Mouse (Mus musculus) adipose tissue, adult 10 weeks (tissue): ENCODE measurements around the gene Olfr917. TPM values are rescaled to one million over a fixed set of nuclear protein-coding genes. Genes with fewer than 3 reads are reported as not detected.

Experiments
- polyA plus RNA-seq: library from polyadenylated mRNA; stranded (reverse); fragments of 350-450 nt; fragmentation: Illumina TruSeq; extraction: RNeasy Lipid Tissue Mini Kit (QIAGEN cat#74804); gene quantifications from one replicate; pipeline ENCODE4 v1.2.3, GENCODE M21; 2014; ENCODE audit warnings: low read depth, low replicate concordance

Olfr917 gene
- polyA plus RNA-seq: not detected

GRCm38 (mm10) chr9:38665742-38666141, at the start of gene Olfr917:
TSS of gene Olfr917 (minus strand) at chr9:38665842.

GRCm38 (mm10) chr9:38674501-38674900, 8.9 kb upstream of the Olfr917 start, which contains the start of gene Olfr918:
TSS of gene Olfr918 (minus strand) at chr9:38674601.

DNA sequence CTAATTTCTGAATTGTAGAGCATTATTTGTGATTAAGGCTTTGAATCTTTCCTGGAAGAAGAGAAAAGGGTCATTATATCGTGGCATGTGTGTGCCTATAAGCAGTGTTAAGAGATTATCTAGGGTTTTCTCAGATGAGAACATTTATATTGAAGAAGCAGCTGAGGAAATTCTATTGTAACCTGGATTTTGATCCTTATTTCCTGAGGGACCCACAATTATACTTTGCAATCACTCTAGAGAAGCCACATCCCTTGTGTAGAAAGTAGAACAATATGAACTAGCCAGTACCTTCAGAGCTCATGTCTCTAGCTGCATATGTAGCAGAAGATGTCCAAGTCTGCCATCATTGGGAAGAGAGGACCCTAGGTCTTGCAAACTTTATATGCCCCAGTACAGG, 5.9 kb downstream of the Olfr917 start, which contains the start of gene Olfr916:
Gene Olfr916, minus strand, starts transcription at position 101 of the 400 bp plus-strand sequence.

Other genes with a start within 250 kb of the Olfr917 start
- gene Olfr901, start 236.4 kb downstream of the Olfr917 start, polyA plus RNA-seq: not detected
- gene Olfr902, start 218.2 kb downstream of the Olfr917 start, polyA plus RNA-seq: not detected
- gene Olfr904, start 202.7 kb downstream of the Olfr917 start, polyA plus RNA-seq: not detected
- not detected for gene Olfr905, start 194.7 kb downstream of the Olfr917 start, polyA plus RNA-seq
- not detected for gene Olfr906, start 178.8 kb downstream of the Olfr917 start, polyA plus RNA-seq
- not detected for gene Olfr907, start 170.0 kb downstream of the Olfr917 start, polyA plus RNA-seq
- gene Olfr911-ps1, start 144.3 kb downstream of the Olfr917 start, polyA plus RNA-seq: not detected
- not detected for gene Olfr910, start 128.0 kb downstream of the Olfr917 start, polyA plus RNA-seq
- not detected for gene Olfr912, start 85.7 kb downstream of the Olfr917 start, polyA plus RNA-seq
- gene Olfr913, start 73.1 kb downstream of the Olfr917 start, polyA plus RNA-seq: not detected
- not detected for gene Olfr914, start 60.7 kb downstream of the Olfr917 start, polyA plus RNA-seq
- gene Olfr916, start 6.0 kb downstream of the Olfr917 start, polyA plus RNA-seq: not detected
- gene Olfr918, start 8.8 kb upstream of the Olfr917 start, polyA plus RNA-seq: not detected
- gene Olfr919, start 37.8 kb upstream of the Olfr917 start, polyA plus RNA-seq: not detected
- gene Vwa5a, start 52.4 kb upstream of the Olfr917 start, polyA plus RNA-seq: 28.2 TPM
- gene Olfr920, start 86.5 kb upstream of the Olfr917 start, polyA plus RNA-seq: 0.37 TPM
- not detected for gene Olfr921, start 107.2 kb upstream of the Olfr917 start, polyA plus RNA-seq
- gene Olfr922, start 148.8 kb upstream of the Olfr917 start, polyA plus RNA-seq: not detected
- not detected for gene Olfr923, start 160.7 kb upstream of the Olfr917 start, polyA plus RNA-seq
- not detected for gene Olfr924, start 178.6 kb upstream of the Olfr917 start, polyA plus RNA-seq
- gene Olfr26, start 189.2 kb upstream of the Olfr917 start, polyA plus RNA-seq: not detected
- gene Olfr926, start 211.3 kb upstream of the Olfr917 start, polyA plus RNA-seq: not detected